Mouse (Mus musculus) forelimb bud, embryonic 11.5 days (tissue): ENCODE results near the gene Lmna.

ENCODE experiments used
- DNase-seq: peaks from one replicate; pipeline ENCODE4 v3.0.0-alpha.2; 2012; ENCODE audit warnings: low read depth, low spot score

The Lmna gene

GRCm38 (mm10) chr3:88501366-88502030, 8.3 kb downstream of the Lmna start:
- DNase-seq = no peak

GRCm38 (mm10) chr3:88500655-88501365, 8.9 kb downstream of the Lmna start:
- no peak for DNase-seq

DNA sequence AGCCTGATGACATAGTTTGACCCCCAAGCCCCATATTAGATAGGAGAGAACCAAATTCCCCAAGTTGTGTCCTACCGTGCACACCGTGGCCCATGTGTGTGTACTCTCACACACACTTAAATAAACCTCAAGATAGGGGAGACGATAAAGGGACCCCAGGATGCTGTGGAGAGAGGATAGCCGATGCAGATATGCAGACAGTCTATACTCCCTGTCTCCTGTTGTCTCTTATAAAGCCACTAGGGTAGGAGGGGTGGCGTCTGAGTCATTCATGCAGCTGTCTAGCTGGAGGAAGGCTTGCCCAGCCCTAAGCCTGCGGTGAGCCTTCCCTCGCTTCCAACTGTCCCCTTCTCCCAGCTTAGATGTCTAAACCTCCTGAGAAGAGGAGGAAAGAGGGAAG, 9.7 kb downstream of the Lmna start:
- DNase-seq = no peak

GRCm38 (mm10) chr3:88499580-88499979, 10.2 kb downstream of the Lmna start:
- DNase-seq = no peak

DNA sequence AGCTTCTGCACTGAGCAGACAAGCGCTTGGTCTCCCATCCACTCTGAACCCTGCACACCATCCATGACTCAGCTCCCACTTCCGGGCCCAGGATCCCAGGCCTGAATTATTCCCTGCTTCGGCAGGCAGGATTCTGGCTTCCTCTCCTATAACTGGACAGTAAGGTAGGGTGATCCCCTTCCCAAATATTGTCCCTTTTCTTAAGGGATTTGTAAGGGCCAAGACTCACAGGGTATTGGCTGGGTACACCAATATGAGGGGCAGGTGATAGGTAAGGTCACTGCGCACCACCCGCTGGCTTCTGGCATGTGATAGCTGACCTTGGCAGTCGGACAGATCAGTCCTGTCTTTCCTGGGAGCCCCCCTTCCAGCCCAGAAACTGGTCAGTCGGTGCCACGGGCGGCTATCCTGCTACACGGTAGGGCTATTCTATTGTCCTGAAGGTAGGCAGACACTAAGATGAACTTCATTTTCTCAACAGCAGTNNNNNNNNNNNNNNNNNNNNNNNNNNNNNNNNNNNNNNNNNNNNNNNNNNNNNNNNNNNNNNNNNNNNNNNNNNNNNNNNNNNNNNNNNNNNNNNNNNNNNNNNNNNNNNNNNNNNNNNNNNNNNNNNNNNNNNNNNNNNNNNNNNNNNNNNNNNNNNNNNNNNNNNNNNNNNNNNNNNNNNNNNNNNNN, 13.9 kb downstream of the Lmna start:
- no peak for DNase-seq

- DNase-seq = no peak
Measured at GRCm38 (mm10) chr3:88494836-88495628, 14.7 kb downstream of the Lmna start.

DNA sequence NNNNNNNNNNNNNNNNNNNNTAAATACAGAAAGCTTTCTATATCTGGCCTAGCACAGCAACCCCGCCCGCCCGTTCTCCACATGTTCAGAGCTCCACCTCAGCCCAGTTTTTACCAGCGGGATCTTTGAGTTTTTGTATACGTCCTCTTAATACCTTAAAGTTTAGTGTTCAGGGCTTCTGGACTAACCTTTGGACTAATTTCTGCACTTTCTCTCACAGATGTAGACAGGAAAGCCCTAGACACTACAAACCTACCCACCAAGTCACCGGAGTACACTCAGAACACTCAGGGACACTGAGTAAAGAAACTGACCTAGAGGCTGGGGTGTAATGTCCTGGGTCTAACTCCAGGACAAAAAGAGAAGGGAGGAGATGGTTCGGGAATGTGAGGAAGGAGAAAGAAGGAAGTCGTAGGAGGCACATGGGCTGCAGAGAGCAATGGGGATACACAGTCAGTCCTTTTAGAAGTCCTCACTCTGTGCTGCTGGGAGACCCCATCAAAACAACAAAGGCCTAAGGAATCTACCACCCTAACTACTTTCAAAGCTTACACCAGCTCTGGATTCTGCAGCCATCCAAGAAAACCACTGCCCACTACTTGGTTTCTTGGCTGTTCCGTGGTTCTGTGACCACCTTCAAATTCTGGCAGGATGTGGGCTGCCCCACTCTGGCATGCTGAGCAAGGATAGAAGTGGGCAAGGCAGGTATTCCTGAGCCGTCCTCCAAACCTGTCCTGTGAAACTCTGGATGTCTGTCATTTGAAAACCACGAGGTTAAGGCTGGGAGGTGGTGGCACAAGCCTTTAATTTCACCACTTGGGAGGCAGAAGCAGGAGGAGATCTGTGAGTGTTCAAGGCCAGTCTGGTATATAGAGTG, 15.8 kb downstream of the Lmna start:
- DNase-seq = no peak

DNA sequence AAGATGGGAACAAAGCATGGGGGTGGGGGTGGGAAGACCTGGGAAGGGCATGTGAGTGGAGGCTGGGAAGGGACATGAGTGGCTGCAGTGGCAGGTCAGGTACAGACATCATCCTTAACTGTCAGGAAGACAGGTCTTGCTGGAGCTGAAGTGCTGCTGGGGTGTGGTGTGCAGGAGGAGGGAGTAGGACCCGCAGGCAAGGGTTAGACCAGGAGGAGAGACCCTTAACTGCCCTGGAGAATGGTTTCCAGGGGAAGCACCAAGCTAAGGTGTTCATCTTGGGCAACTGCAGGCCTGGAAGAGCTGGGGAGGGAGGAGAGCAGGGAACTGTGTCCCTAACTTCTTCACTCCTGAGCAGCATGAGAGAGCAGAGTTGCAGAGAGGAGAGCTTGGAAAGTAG, 22.4 kb downstream of the Lmna start:
- no peak for DNase-seq

DNA sequence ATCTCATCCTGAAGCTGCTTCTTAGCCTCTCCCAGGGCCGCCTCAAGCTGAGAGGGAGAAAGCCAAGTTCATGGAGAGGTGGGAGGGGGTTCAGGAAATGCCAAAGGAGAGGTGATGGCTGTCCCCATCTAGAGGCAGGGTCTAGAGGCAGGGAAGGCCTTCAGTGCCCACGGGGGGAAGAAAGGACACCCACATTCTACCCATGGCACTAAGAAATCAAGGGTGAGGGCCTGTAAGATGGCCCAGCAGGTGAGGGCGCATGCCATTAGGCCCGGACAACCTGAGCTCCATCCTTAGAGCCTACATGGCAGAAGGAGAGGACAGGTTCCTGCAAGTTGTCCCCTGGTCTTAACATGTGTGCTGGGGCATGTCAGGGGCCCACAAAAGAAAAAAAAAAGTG, 22.9 kb downstream of the Lmna start:
- no peak for DNase-seq

DNA sequence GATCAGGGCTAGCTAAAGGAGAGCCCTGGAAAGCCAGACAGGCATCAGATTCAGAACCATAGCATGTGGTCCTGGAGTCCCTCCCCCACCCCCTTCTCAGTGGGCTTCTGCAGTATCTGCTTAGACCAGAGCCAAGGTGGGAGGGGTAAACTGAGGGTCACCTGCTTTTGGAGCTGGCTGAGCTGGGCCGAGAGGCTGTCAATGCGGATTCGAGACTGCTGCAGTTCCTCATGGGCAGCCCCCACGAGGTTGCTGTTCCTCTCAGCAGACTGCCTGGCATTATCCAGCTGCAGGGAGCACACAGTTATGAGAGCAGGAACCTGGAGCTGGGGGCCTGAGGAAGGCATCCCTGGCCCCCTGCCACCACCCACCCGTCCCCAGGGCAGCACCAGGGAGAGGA, 23.7 kb downstream of the Lmna start:
- DNase-seq = no peak

DNA sequence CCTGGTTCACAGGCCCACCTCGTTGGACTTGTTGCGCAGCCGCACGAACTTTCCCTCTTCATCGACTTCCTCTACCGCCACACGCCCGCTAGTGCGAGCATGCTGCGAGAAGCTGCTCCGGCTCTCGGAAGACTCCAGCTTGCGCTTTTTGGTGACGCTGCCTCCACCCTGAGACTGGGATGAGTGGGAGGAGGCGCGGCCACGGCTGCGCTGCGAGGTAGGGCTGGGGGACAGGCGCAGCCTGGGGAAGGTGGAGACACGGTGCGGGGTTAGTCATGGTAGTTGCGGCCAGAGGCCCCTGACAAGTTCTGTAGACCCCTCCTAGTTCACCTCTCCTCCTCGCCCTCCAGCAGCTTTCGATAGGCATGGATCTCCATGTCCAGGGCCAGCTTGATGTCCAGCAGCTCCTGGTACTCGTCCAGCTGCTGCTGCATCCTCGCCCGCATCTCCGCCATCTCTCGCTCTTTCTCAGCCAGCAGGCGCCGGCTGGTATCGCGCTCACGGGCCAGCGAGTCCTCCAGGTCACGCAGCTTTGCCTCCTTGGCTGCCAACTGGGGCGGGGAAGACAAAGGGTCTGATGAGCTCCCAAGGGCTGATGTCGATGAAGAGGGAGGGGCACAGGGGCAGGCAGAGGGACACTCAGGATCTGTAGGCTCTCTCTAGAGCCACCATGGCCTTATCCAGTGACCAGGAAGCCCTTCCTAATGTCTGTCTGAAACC, 25.0 kb downstream of the Lmna start:
- no peak for DNase-seq

GRCm38 (mm10) chr3:88483621-88484020, 26.1 kb downstream of the Lmna start:
- DNase-seq = peak; percentile 84

- no peak for DNase-seq
Measured at GRCm38 (mm10) chr3:88483141-88483540, 26.6 kb downstream of the Lmna start.

- DNase-seq = no peak
Measured at GRCm38 (mm10) chr3:88482336-88482735, 27.4 kb downstream of the Lmna start.

- DNase-seq = no peak
Measured at GRCm38 (mm10) chr3:88481372-88482040, 28.2 kb downstream of the Lmna start.

- DNase-seq = no peak
Measured at GRCm38 (mm10) chr3:88480679-88481078, 29.1 kb downstream of the Lmna start.

GRCm38 (mm10) chr3:88479828-88480227, 29.9 kb downstream of the Lmna start:
- no peak for DNase-seq

DNA sequence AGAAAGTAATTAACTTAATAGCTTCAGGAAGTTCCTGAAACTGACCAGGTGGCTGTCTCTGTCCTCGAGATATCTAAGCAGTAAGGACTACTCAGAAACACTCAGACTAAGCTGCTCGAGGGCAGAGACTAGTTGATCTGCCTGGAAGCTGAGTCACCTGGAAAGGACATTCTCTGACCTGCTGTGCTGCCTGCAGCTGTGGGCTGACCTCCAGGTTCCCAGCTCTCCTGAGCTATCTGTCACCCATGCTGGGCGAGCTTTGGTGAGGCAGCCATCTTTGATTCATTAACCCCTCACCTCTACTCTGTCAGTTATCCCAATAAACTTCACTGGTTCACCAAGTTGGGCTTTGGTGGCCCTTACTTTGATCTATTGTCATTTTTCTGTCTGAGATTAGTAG, 30.6 kb downstream of the Lmna start:
- DNase-seq = no peak

GRCm38 (mm10) chr3:88477735-88478134, 32.0 kb downstream of the Lmna start:
- peak; percentile 77 for DNase-seq

- DNase-seq = no peak
Measured at GRCm38 (mm10) chr3:88476403-88476802, 33.4 kb downstream of the Lmna start.
